Mouse (Mus musculus): ENCODE measurements at regions not wholly inside any gene's neighbourhood (a gene's known extent, or its start where the extent isn't known, plus 50 kb on each side); places are given as distances from the start of the nearest gene placed in this dataset.
"Not testable (repeated sequence)": the region's sequence is repeated elsewhere in the genome, so short reads cannot be mapped to it uniquely, and the experiment has no call there.

DNA sequence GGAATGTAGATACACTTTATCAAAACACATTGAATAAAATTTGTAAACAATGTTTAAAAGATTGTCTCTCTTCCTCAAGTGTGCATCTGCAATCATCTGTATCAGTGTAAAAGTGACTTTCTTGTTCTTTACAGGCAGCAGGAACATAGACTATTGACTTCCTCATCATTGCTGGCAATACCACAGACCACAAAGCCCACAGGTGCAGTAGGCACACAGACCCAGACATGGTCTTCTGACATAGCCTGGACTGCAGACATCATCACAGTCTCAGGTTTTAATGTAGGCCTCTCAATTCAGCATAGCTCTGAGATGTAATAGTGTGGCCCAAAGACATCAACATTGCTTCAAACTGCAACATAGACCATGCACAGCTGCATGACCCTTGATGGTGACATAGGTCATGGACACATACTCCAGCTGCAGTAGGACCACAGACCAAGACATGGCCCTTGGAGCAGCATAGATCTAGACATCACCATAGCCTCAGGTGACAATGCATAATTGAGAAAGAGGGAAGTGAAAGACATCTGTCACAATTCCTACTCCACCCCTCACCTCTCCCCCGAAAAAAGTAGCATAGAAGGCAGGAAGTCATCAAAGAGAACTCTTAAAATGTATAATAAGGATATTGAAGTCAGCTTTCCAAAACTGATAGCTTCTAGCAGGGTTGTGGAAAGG, 74.1 kb upstream of the Speer2 start:
- DNase-seq: no peak

DNA sequence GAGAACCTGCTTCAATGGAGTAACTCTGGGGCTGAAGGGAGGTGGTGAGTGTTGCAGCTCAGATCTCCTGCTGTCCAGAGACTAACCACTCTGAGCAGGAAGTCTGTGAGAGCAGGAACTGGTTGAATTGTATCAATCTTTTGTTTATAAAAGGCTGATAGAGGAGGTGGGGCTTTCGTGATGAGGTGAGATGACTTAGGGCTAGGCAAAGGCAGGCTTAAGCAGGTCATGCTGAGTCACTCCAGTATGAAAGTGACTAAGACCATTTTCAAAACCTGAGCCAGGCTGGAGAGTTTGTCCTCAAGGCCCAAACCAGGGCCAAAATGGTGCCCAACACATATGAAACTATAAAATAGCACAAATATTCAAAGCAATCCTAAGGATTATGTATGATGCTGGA, 80.1 kb upstream of the Speer2 start:
- DNase-seq: no peak

DNA sequence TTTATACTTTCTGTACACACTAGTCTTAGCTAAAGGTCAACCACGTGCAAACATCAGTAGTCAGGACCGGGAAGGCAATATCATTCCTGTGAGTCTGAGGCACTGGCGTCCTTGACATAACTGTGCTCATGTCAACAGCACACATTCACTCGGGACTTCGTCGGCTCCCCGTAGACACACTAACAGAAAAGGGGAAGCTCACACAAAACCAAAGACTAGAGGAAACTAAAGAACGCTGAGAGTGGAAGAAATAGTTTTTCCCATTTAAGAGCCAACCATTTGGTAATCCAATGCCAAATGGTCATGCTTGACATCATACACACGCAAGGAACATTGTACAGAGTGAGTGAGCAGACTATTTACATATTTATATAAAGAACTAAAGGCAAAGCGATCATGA, 85.2 kb upstream of the Speer2 start:
- no peak for DNase-seq

DNA sequence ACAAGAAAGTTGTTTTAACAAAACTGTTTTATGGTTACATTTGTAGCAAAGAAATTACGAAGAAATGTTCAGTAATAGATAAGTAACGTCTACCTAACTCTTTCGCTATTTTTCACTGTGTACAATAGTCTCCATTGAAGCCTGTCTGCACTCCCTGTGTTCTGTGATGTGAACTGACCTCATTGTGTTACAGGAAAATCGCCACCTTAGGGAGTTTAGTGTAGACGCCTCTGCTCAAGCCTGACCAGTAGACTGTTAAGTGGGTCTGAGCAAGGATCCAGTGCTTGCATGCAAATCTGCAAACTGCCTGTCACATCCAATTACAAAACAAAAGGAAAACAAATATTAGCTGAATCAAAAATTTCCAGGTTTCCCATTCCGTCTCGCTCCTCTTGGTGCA, 85.8 kb upstream of the Speer2 start:
- DNase-seq: no peak

DNA sequence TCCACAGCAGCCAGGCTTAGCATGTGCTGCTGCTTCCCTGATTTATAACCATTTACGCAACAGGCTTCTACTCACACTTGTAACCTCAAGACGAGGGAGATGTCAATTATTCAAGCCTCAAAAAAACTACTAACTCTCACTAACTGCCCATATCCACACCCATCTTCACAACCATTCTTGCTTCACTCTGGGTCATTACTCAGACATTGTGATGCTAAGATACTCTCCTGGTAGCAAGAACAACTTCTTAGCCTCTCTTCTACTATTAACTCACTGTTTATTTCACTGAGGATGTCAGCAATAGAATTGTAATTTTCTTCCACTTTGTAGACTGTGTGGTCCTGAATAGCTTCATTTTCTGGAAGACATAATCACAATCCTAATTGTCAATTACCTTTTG, 88.0 kb upstream of the Speer2 start:
- no peak for DNase-seq

DNA sequence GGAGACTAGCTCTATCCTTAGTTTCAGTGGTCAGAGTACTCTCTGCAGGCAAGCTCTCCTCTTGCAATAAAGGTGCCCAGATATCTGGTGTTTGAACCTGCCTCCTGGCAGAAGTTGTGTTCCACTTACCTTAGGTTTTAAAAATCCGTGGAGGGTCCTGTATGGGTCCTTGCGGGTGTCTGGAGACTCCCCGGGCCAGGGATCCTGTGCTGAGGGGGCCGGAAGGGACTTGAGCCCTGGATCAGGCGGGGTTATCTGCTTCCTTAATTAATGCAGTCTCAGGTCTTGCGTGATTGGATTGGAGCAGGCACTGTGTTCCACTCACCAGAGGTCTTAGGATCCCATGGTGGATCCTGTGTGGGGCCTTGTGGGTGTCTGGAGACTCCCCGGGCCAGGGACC, 103.0 kb upstream of the Speer2 start:
- not testable (repeated sequence) for DNase-seq

DNA sequence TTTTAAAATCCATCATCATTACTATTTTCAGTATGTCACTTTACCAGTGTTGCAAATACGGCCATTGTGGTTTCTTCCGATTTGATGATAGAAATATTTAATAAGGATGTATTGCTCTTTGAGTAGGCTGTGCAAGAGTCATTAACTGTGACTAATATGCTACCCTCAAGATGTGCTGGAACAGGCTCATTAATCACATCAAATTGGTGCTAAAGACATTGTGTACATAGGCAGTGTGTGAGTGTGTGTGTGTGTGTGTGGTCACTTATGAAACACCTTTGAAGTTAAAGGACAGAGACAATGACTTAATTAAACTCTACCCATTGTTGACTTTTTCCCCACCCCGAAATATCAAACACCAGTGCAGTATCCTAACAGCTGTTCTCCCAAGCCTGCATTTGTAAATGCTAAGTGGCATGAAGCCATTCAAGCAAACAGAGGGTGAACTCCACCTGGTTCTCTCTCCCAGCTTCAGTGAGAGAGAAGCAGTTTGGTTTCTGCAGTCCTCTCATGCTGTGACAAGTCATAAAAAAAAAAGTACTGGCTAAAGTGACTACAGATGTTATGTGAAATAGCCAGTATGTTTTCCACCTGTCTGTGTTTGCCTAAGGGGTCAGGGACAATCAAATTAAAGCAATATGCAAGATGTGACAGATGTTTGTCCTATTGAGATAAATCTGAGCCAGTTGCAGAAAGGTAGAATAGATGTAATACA, 116.4 kb upstream of the Speer2 start:
- no peak for DNase-seq

DNA sequence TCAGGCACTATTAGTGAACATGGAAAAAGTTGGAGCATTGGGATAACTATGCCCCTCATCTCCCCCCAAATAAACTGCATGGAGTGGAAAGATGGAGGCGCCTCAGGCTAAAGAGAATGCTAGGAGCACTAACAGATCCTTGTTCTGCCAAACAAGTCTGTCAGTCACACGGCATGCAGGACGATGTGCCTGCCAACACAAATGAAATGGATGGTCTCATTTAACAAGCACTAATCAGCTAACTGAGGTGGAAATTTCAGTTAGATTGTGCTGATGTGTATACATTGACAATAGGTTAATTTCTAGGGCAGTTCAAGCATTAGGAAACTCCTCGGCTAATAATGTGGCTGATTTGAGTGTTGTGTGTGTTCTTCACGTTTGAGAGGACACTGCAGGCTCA, 120.8 kb upstream of the Speer2 start:
- no peak for DNase-seq

DNA sequence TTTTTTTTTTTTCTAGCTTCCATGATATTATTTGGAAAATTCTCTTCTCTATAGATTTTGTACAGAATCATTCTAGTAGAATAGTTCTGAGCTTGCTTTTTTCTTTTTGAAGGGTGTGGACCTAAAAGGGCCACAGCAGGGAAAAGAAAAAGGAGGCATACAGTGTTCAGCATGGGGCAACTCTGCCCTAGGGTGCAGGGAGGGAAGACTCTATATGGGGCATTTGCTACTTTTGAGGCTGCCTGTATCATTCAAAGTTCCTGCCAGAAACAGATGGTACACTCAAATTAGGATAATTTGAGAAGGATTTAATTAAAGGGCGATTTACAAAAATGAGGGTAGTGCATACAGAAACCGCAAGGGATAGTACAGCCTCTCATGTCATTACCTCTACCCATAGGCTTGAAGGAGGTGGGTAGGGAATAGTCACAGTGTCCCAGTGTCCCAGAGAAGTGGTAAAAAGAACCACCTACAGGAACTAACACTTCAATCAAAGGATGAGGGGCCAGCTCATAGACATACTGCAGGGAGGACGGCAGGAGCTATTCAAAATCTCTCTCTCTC, 128.4 kb upstream of the Speer2 start:
- no peak for DNase-seq

DNA sequence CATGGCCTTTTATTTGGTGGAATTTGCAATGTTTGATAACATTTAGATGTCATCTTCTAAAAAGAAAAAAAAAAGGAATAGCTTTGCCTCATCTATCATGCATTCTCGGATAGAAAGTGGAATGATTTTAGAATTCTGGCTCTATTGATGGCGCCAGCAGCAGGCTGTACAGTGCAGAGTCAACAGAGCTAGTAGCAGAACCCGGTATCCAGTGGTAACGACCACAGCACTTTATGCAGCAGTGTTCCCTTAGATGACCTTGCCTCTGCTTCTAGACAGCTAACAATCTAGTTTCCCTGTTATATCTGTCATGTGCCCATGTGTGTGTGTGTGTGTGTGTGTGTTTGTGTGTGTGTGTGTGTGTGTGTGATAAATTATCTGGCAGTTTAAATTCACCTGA, 129.2 kb upstream of the Speer2 start:
- DNase-seq: no peak

DNA sequence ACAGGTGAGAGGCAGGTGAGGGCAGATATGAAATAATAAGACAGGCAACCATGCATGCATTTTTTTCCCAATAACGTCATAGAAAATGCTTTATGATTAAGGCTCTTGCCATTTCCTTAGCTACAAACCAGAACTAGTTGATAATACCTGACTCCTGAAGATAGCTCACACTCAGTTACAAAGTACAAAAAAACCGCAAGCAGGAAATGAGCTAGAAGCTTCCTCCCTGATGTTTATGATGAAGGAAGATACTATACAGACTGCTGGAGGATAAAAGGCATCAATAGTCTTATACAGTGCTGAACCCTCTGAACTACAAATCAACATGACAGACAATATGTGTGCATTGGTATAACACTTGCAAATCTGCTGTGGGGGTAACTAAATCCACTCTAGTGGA, 143.3 kb upstream of the Speer2 start:
- DNase-seq: no peak

DNA sequence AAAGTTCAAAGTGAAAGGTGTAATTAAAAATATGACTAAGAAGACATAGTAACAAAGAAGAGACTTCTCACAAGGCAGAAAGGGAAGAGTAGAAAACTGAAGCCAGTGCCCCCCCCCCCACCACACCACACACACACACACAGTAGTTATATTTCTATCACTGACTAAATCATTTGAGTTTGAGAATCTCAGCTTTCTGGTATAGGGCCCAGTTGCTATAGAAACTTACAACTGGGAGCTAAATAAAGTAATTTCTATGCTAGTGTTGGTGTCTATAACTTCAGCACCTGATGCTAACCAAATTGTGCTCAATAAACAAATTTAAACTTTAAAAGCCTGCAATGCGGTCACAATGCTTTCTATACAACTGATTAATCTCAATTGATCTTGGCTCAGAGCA, 153.4 kb upstream of the Speer2 start:
- DNase-seq: no peak

DNA sequence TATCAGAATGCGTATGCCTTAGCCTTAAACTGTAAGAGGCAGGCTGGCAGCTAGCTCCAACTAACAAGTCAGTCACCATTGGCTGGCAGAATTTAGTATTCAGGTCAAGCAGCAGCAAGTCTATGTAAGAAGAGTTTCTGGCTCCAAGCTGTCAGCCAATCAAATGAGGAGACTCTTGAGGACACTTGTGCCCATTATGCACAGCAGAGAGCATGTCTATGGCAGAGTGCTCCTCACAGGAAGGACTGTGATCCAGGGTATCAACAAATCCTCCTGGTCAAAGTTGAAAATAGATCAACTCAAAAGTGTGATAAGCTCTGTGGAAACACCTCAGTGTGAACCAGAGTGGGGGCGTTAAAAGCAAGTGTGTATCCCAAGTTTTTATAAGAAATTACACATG, 156.0 kb upstream of the Speer2 start:
- DNase-seq: no peak

DNA sequence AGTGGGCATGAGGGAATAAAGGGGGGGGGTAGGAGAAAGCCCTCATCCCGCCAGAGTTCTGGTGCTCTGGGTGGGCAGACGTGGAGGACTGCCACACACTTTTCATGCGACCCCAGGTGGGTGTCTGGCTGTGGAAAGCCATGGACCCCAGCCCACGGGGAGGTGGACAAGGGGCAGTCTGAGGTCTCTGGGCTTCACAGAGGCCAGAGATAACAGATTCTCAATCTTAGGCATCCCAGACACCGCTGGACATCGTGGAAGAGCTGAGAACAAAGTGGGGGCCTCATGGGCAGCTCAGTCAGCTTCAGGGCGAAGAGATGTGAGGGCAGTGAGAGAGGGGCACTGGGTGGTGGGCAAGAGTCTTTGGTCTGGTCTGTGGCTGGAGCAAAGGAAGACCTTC, 157.9 kb upstream of the Speer2 start:
- no peak for DNase-seq

DNA sequence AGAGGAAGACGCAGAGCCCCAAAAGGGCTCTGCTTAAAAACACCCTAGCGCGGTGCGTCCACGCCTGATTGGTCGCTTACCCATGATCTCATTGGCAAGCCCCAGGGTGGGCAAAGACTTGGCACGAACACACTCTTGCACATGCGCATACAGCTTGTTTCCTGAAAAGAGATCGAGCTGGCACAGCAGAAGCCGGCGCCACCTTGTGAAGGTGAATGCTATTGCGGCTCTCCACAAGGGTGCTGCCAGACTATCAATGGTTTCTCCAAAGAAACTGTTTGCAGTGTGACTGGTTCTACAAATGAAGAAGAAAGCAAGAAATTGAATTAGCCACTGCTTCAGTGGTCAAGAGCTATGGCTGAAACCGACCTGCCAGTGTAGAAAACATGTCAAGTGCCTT, 165.1 kb upstream of the Speer2 start:
- no peak for DNase-seq

DNA sequence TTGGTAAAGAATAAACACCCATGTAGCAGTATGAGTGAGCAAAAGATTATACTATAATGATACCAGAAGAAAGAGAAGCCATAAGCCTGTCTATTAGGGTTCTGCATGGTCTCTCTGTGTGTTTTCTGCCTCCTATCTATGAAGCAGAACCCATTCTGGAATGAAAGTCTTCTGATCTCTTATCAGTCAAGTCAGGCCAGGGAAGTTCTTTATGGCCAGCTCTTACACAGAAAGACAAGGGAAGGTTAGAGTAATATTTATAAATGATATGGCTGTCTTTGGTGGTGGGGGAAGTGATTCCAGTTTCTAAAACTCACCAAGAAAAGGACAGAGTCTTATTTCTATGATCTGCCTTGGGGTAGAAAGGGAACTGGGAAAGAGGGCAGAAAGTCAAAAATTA, 182.0 kb upstream of the Speer2 start:
- DNase-seq: no peak

DNA sequence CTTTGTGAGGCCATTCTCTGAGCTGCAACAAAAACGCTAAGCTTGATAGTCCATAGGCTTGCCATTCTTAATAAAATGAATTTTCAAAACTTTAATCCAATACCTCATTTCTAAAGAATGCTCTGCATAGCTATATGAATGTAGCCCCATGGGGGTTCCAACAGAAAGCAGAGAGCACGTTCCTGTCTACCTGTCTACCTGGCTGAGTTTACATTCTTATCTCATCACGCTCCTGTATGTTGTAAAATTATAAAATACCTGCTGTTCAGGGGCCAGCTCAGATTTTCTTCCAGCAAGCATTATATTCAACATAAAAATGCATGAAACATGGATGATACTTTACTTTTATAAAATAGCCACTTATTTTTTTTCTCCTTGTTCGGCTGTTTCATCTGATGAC, 182.5 kb upstream of the Speer2 start:
- DNase-seq: no peak

DNA sequence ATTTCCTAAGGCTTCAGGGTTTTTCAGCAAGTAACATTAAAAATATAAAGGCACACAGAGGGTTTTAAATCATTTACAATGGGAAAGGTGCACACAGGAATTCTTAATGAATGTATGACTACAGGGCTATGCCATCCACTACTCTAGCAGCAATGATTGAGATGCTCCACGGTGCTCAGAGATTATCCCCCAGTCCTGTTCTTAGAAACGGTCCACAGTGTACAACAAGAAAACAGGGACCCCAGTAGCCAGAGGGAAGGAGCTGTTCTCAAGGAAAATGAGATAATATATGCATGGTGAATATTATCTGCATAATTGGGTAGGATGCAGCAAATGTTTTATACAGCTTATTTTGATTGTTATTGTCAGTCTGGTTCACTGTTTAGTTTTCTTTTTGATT, 186.3 kb upstream of the Speer2 start:
- DNase-seq: no peak

DNA sequence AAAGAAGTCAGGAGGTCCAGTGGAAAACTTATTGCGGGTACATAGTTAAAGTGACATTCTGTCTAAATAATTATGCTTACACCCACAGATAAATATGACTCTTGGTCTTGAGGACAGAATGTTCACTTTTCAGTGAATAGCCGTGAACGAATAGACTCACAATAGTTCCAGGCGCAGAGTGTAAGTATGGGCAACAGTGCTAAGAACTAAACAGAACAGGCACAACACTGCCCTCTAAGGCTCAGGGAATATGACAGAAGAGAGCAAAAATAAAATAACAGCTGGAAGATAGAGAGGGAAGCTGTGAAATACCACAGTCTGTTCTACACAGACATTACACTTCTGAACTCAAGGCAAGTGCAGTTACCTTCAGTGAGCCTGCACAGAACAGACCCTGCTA, 207.9 kb upstream of the Speer2 start:
- no peak for DNase-seq

DNA sequence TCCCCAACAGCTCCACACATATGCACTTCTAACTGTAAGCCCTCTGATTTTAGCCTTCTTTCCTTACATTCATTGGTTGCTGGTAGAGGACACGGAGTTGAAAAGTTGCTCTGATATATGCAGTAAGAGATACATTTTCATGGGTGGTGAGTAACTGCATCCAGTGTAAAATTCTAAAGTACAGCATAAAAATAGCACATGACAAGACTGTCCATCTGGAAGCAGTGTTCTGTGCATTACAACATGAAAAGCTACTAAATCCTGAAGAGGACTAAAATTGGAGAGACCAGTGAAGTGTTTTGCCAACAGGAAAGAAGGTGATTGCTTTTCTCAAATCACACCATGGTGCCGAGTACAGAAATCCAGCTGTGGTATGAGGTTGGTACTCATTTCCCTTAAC, 210.2 kb upstream of the Speer2 start:
- DNase-seq: no peak

DNA sequence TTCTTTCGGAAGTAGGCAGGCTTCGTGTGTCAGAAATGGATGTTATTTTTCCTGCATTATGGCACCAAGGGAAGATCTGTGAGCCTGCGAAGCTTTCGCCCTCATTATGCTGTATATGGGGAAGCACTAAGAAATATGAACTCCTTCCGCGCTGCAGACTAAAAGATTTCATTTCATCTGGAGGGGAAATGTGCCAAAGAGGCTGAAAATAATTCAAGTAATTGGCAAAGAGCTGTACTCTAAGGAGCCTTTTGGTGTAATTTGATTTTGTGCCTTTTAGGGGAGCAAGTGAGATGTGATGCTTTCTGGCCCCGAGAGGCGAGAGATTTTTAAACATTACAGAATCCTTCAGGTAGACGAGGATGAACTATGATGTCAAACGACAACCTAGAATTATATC, 216.0 kb upstream of the Speer2 start:
- no peak for DNase-seq

DNA sequence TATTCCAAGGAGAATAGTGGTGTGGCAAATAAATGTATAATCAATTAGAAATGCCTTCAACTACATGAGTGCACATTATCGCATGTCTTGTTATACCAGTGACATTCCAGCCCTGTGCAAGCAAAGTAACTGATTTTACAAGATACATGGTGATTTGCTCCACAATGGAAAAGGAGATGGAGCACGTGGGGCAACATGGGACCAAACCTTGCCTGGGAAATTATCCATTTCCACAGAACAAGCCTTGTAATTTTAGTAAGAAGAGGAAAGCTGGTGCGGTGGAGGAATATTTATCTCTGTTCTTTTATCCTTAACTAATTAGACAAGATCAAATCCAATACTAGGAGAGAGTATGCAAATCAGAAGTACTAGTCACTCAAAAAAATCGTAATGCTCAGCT, 222.5 kb upstream of the Gbe1 start:
- no peak for DNase-seq

DNA sequence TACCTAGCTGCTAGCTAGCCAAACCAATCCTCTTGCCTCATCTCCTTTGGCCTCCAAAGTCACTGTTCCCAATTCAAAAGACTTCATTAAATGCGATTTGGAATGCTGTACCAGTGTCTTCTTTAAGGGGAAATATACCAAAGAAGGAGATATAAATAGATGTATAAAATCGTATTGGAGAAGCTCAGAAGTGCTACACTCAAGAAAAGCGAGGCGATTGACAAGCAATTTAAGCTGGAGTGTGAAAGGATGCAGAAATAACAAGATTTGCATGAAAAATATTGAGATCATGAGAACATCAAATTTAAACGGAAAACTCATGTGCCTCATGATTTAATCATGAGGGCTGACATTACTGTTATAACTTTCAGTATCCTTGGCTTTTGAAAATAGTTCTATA, 221.8 kb upstream of the Gbe1 start:
- no peak for DNase-seq

DNA sequence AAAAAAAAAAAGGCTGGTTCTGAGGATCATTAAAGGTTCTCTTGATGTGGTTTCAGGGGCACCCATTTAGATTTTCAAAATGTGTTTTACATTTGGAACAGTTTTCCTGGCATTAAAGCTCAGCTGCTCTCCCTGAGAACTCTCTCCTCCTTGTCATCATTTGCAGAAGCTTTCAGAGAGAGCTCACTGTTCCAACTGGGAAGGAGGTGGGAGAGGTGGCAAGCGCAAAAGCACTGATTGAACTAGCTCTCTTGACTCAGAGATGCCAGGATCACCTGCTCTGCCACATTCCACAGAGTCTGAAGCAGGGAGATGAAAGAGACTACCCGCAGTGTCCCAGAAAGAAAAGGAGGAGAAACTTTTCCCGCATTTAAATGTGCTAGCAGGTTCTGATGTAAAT, 220.5 kb upstream of the Gbe1 start:
- DNase-seq: no peak

DNA sequence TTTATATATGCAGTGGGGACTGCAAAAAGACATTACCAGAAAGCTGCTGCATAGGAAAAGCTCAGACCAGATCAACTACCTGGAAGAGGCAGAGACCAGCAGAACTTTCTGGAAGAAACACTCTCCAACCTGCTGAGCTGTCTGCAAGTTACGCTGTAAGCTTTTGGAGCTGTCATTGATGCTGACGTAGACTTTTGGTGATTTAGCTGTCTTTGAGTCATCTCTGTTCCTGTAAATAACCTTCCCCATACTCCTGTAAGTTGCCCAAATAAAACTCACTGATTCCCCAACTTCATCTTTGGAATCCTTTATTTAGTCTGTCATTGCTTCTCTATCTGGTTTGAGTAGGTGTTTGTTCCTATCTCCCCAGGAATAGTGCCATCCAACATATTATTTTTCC, 218.5 kb upstream of the Gbe1 start:
- DNase-seq: no peak

All from kidney, adult 11 months (tissue).